Mouse (Mus musculus) small intestine, adult 2 months (tissue): ENCODE data around the gene Olfr507. TPM values are rescaled to one million over a fixed set of nuclear protein-coding genes. Genes with fewer than 3 reads are reported as not detected.

Source experiments
- H3K27ac ChIP-seq: fragments of 200-500 bp; 2 replicates; pipeline ENCODE4 v1.5.1; 2012; ENCODE audit warnings: low read depth, low read length, control low read depth, inconsistent platforms; ENCODE audit not compliant: insufficient read depth
- H3K27me3 ChIP-seq: fragments of 200-500 bp; 2 replicates; pipeline ENCODE4 v1.6.1; 2012; ENCODE audit warnings: mild to moderate bottlenecking, moderate library complexity, low read length, inconsistent platforms; ENCODE audit not compliant: control insufficient read depth, insufficient read depth
- H3K36me3 ChIP-seq: fragments of 200-500 bp; 2 replicates; pipeline ENCODE4 v1.6.1; 2012; ENCODE audit warnings: mild to moderate bottlenecking, low read length, control low read depth, inconsistent platforms; ENCODE audit not compliant: control insufficient read depth, insufficient read depth
- H3K4me1 ChIP-seq: fragments of 200-500 bp; 2 replicates; pipeline ENCODE4 v1.6.1; 2012; ENCODE audit warnings: low read length, inconsistent platforms, mixed read lengths; ENCODE audit not compliant: control insufficient read depth, insufficient read depth, insufficient read length
- H3K4me3 ChIP-seq: fragments of 200-500 bp; 2 replicates; pipeline ENCODE4 v1.5.1; 2012; ENCODE audit warnings: low read depth, mild to moderate bottlenecking, control low read depth, inconsistent platforms, low read length, moderate library complexity
- CTCF ChIP-seq: fragments of 200-500 bp; IDR thresholded peaks from 2 replicates; pipeline ENCODE4 v1.5.1; 2012; ENCODE audit warnings: low read depth, mild to moderate bottlenecking, control low read depth, inconsistent platforms, low read length, moderate library complexity, mixed read lengths; ENCODE audit not compliant: insufficient replicate concordance, insufficient read length; ENCODE audit errors: extremely low read depth
- POLR2A ChIP-seq: fragments of 200-500 bp; IDR thresholded peaks from 2 replicates; pipeline ENCODE4 v1.6.1; 2012; ENCODE audit warnings: low read depth, mild to moderate bottlenecking, control low read depth, inconsistent platforms, low read length, moderate library complexity
- WGBS: fragments of 180-500 bp; shearing (Covaris S2); methylation state at CpG from one replicate; pipeline ENCODE4 v1.1.7; 2018; 5-methylcytosine and 5-hydroxymethylcytosine counted together
- polyA plus RNA-seq: library from polyadenylated mRNA; depleted of rRNA; stranded (reverse); fragments of >200 nt; gene quantifications from 2 replicates; pipeline ENCODE4 v1.2.3, GENCODE M21; 2012; rRNA removed

The Olfr507 gene
- polyA plus RNA-seq, 1 experiment: not detected

- no peaks in the 10 kb centered on the region for H3K36me3 ChIP-seq
- H3K4me1 ChIP-seq: no peaks in the 10 kb centered on the region
- H3K27me3 ChIP-seq: no peaks in the 10 kb centered on the region
- TF ChIP-seq CTCF (no peak), POLR2A (no peak)
- WGBS: 82% methylated on average over 3 of the region's 3 CpGs
- no peak overlapping the region for H3K4me3 ChIP-seq
- H3K27ac ChIP-seq: no peak overlapping the region
Measured at GRCm38 (mm10) chr7:108662419-108662818, 40.8 kb downstream of the Olfr507 start.

GRCm38 (mm10) chr7:108666118-108666517 lies 44.5 kb downstream of the Olfr507 start, which contains the start of gene Olfr510:
Gene Olfr510 (plus strand): TSS chr7:108666418.
- 86% methylated on average over 1 of the region's 1 CpGs for WGBS
- H3K27me3 ChIP-seq: no peaks in the 10 kb centered on the region
- H3K27ac ChIP-seq: no peak within 1 kb of the TSS
- TF ChIP-seq CTCF (no peak), POLR2A (no peak)
- no peaks in the 10 kb centered on the region for H3K4me1 ChIP-seq
- H3K4me3 ChIP-seq: no peak within 1 kb of the TSS
- no peaks in the 10 kb centered on the region for H3K36me3 ChIP-seq

GRCm38 (mm10) chr7:108671058-108671457 lies 49.4 kb downstream of the Olfr507 start:
- Histone ChIP-seq H3K27ac (no peak overlapping the region), H3K36me3 (no peaks in the 10 kb centered on the region), H3K4me1 (no peaks in the 10 kb centered on the region), H3K4me3 (no peak overlapping the region), H3K27me3 (no peaks in the 10 kb centered on the region)
- TF ChIP-seq CTCF: no peak
- TF ChIP-seq POLR2A: no peak
- WGBS: 11% methylated on average over 1 of the region's 1 CpGs

Other genes starting within 250 kb of the Olfr507 start
- not detected in 2 replicates for gene Olfr495, start 228.6 kb upstream of the Olfr507 start, polyA plus RNA-seq
- gene Olfr497, start 201.4 kb upstream of the Olfr507 start, polyA plus RNA-seq: not detected in 2 replicates
- gene Olfr498, start 156.5 kb upstream of the Olfr507 start, polyA plus RNA-seq: not detected in 2 replicates
- gene Olfr502, start 96.7 kb upstream of the Olfr507 start, polyA plus RNA-seq: not detected in 2 replicates
- gene Olfr503, start 77.3 kb upstream of the Olfr507 start, polyA plus RNA-seq: not detected in 2 replicates
- gene Olfr504, start 56.0 kb upstream of the Olfr507 start, polyA plus RNA-seq: not detected in 2 replicates
- gene Olfr506, start 11.0 kb upstream of the Olfr507 start, polyA plus RNA-seq: not detected in 2 replicates
- not detected in 2 replicates for gene Olfr508, start 8.2 kb downstream of the Olfr507 start, polyA plus RNA-seq
- not detected in 2 replicates for gene Olfr509, start 30.1 kb downstream of the Olfr507 start, polyA plus RNA-seq
- not detected in 2 replicates for gene Olfr510, start 44.6 kb downstream of the Olfr507 start, polyA plus RNA-seq
- gene Olfr512, start 91.5 kb downstream of the Olfr507 start, polyA plus RNA-seq: not detected in 2 replicates
- not detected in 2 replicates for gene Olfr513, start 129.2 kb downstream of the Olfr507 start, polyA plus RNA-seq
- gene Olfr514, start 204.2 kb downstream of the Olfr507 start, polyA plus RNA-seq: not detected in 2 replicates
- gene Olfr516, start 228.7 kb downstream of the Olfr507 start, polyA plus RNA-seq: not detected in 2 replicates